Mouse (Mus musculus) neutrophil, adult 59 days (primary cell): ENCODE data around the gene Dll4. TPM values are rescaled to one million over a fixed set of nuclear protein-coding genes. Genes with fewer than 3 reads are reported as not detected.

Experiments
- total RNA-seq, 2 experiments: library from RNA; stranded (reverse); gene quantifications; 1 replicate in 1 of 2; 2 replicates in 1 of 2; pipeline ENCODE4 v1.2.4; 2023

Gene Dll4
- total RNA-seq = not detected

GRCm38 (mm10) chr2:119325568-119326143 is at the start of gene Dll4:
TSS of gene Dll4 (plus strand) at chr2:119325784.

GRCm38 (mm10) chr2:119288270-119288882 is 37.2 kb upstream of the Dll4 start, which contains the start of gene Vps18:
TSS of gene Vps18 (plus strand) at chr2:119288740.

GRCm38 (mm10) chr2:119350555-119351486 is 25.2 kb downstream of the Dll4 start, which contains the start of gene Chac1:
TSS of gene Chac1 (plus strand) at chr2:119351229.

Other genes with a start within 250 kb of the Dll4 start
- 10 to 100 TPM; 17.5 to 20.2 TPM for gene Rad51, start 213.0 kb upstream of the Dll4 start, total RNA-seq
- gene Rmdn3, start 168.8 kb upstream of the Dll4 start, total RNA-seq = 10 to 100 TPM; 14.0 to 15.0 TPM
- not detected for gene Gchfr, start 158.0 kb upstream of the Dll4 start, total RNA-seq
- gene Gm14137, start 151.3 kb upstream of the Dll4 start, total RNA-seq = under 1 TPM; 0.11 to 0.20 TPM
- 10 to 100 TPM; 18.0 to 23.8 TPM for gene Zfyve19, start 117.2 kb upstream of the Dll4 start, total RNA-seq
- 10 to 100 TPM; 12.1 to 12.9 TPM for gene Dnajc17, start 117.0 kb upstream of the Dll4 start, total RNA-seq
- not detected for gene Ppp1r14d, start 95.9 kb upstream of the Dll4 start, total RNA-seq
- gene Spint1, start 88.4 kb upstream of the Dll4 start, total RNA-seq = not detected
- 10 to 100 TPM; 10.1 to 10.3 TPM for gene Rhov, start 54.5 kb upstream of the Dll4 start, total RNA-seq
- gene Vps18, start 37.0 kb upstream of the Dll4 start, total RNA-seq = 10 to 100 TPM; 35.4 to 41.3 TPM
- gene Chac1, start 25.4 kb downstream of the Dll4 start, total RNA-seq = 1 to 10 TPM; 6.4 to 6.8 TPM
- 10 to 100 TPM; 17.8 to 20.6 TPM for gene Ino80, start 151.9 kb downstream of the Dll4 start, total RNA-seq
- gene Exd1, start 221.8 kb downstream of the Dll4 start, total RNA-seq = under 1 TPM; 0.36 to 0.44 TPM
- gene Chp1, start 221.9 kb downstream of the Dll4 start, total RNA-seq = 100 to 1,000 TPM; 187 to 198 TPM